Comparison of ENCODE assay signal across 9 mouse cellular contexts in the genomic region with DNA sequence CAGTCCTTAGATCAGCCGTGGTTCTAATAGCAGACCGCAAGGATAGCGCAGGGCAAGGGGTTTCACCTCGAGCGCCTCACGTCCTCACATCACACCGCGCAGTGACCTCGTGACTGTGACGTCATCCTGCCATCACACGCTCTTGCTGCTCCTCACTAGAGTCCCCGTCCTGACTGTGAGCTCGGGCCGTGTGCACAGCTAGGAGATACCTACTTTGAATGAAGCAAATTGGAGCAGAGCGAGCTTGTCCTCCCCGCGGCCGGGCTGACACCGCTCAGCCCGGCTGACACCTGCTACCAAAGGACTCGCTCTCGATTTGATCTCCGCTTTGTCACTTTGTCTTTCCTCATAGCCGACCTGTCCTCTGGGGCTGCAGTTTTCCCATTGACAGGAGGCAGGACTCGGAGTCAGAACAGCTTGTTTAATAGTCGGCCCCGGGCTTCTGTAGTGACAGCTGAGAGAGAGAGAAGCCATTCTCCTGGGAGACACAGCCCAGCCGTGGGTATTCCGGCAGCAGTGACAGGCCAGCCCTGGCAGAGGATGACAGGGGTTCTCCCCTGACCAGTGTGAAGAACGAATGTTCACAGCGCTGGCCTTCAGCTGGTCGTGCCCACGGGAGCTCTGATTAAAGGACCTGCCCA.
DNase-seq lines count a peak whose midpoint lies in the region; ATAC-seq and TF ChIP-seq lines count a peak whose summit lies in the region.
"Had no signal": no experiment of that assay in that cellular context is flagged by ENCODE, and none has a peak within 500 bp of the region (broad histone marks: within the 10 kb centered on the region; RNA-seq: fewer than 3 reads in every experiment).

No protein-coding gene starts in this region.

- TF ChIP-seq POLR2A in testis, adult 2 months (IDR thresholded peaks at IDR 0.05; ENCODE audit: control insufficient read depth, low read depth, low read length), result peak; percentile 27; the same call in 1 of the 2 replicates

- H3K4me2 ChIP-seq in forebrain, embryonic 16.5 days (ENCODE audit: low read length), result 0 out of 2 replicates have a peak overlapping the region, but pooled peaks have one; percentile 18
- H3K4me2 ChIP-seq in forebrain, embryonic 12.5 days, result no peak overlapping the region; the same call in 1 of the 2 replicates
- no peak overlapping the region for H3K4me2 ChIP-seq in midbrain, embryonic 11.5 days

- WGBS in forebrain, embryonic 16.5 days, result 72% methylated on average over 33 of the region's 33 CpGs
- WGBS in forebrain, embryonic 12.5 days, result 73% methylated on average over 33 of the region's 33 CpGs
- 74% methylated on average over 33 of the region's 33 CpGs for WGBS in midbrain, embryonic 11.5 days

- H3K36me3 ChIP-seq in forebrain, embryonic 16.5 days (ENCODE audit: control insufficient read depth, insufficient read depth), result no peaks in the 10 kb centered on the region
- H3K36me3 ChIP-seq in forebrain, embryonic 12.5 days (replicated peaks), result no peaks in the 10 kb centered on the region
- H3K36me3 ChIP-seq in testis, adult 2 months (ENCODE audit: control insufficient read depth, insufficient read depth, low read length), result no peaks in the 10 kb centered on the region
- H3K36me3 ChIP-seq in midbrain, embryonic 11.5 days (ENCODE audit: control insufficient read depth, insufficient read depth, low read length), result no peaks in the 10 kb centered on the region

- no peaks in the 10 kb centered on the region for H3K9me3 ChIP-seq in forebrain, embryonic 16.5 days (ENCODE audit: control insufficient read depth, low read length)
- no peaks in the 10 kb centered on the region for H3K9me3 ChIP-seq in forebrain, embryonic 12.5 days
- H3K9me3 ChIP-seq in midbrain, embryonic 11.5 days (ENCODE audit: control insufficient read depth, low read length), result no peaks in the 10 kb centered on the region

- DNase-seq in testis, postnatal 14 days (ENCODE audit: low spot score), result no peak
- no peak for DNase-seq in midbrain, embryonic 11.5 days (ENCODE audit: low spot score, missing footprints)
- DNase-seq in ovary, postnatal 36 days (ENCODE audit: low spot score), result no peak
- no peak for DNase-seq in kidney, adult 9 months
- DNase-seq: kidney, postnatal 25 days; lung, adult 18-20 months had no signal

- ATAC-seq in forebrain, embryonic 16.5 days, result no peak
- ATAC-seq in forebrain, embryonic 12.5 days (ENCODE audit: low FRiP score), result no peak
- 0 out of 2 replicates have a peak, but pooled peaks have one; percentile 44 for ATAC-seq in midbrain, embryonic 11.5 days (ENCODE audit: low FRiP score)

- H3K4me1 ChIP-seq in forebrain, embryonic 16.5 days (replicated peaks; ENCODE audit: control insufficient read depth, insufficient read depth, low read length), result no peaks in the 10 kb centered on the region
- H3K4me1 ChIP-seq in forebrain, embryonic 12.5 days, result 0 out of 2 replicates have a peak, but pooled peaks cover 5% of the 10 kb centered on the region
- no peaks in the 10 kb centered on the region for H3K4me1 ChIP-seq in testis, adult 2 months (ENCODE audit: control insufficient read depth, insufficient read depth, low read length)
- no peaks in the 10 kb centered on the region for H3K4me1 ChIP-seq in midbrain, embryonic 11.5 days (ENCODE audit: control insufficient read depth, insufficient read depth, low read length)

- no peak for TF ChIP-seq CTCF in testis, adult 2 months (IDR thresholded peaks at IDR 0.05; ENCODE audit: control insufficient read depth, insufficient read depth, insufficient replicate concordance, low read depth, low read length)

- no peak overlapping the region for H3K4me3 ChIP-seq in forebrain, embryonic 16.5 days (replicated peaks; ENCODE audit: low read length)
- no peak overlapping the region for H3K4me3 ChIP-seq in forebrain, embryonic 12.5 days (replicated peaks)
- peak overlapping the region; percentile 54 for H3K4me3 ChIP-seq in testis, adult 2 months (ENCODE audit: control insufficient read depth, low read depth, low read length)
- H3K4me3 ChIP-seq in midbrain, embryonic 11.5 days (ENCODE audit: low read depth, low read length), result no peak overlapping the region

- H3K27me3 ChIP-seq in forebrain, embryonic 16.5 days (replicated peaks; ENCODE audit: control insufficient read depth, insufficient read depth, low read length), result no peaks in the 10 kb centered on the region
- no peaks in the 10 kb centered on the region for H3K27me3 ChIP-seq in forebrain, embryonic 12.5 days
- no peaks in the 10 kb centered on the region for H3K27me3 ChIP-seq in testis, adult 2 months (ENCODE audit: control insufficient read depth, insufficient read depth, low read length)
- H3K27me3 ChIP-seq in midbrain, embryonic 11.5 days (ENCODE audit: control insufficient read depth, insufficient read depth, low read length), result no peaks in the 10 kb centered on the region

- H3K9ac ChIP-seq in forebrain, embryonic 16.5 days (replicated peaks; ENCODE audit: low read depth, low read length), result 0 out of 2 replicates have a peak overlapping the region, but pooled peaks have one; percentile 1
- H3K9ac ChIP-seq in forebrain, embryonic 12.5 days, result no peak overlapping the region
- no peak overlapping the region for H3K9ac ChIP-seq in midbrain, embryonic 11.5 days (ENCODE audit: low read length)

- H3K27ac ChIP-seq in forebrain, embryonic 16.5 days (ENCODE audit: low read length), result no peak overlapping the region
- no peak overlapping the region for H3K27ac ChIP-seq in forebrain, embryonic 12.5 days
- no peak overlapping the region; the same call in 1 of the 2 replicates for H3K27ac ChIP-seq in testis, adult 2 months (ENCODE audit: control insufficient read depth, insufficient read depth, low read depth, low read length)
- no peak overlapping the region for H3K27ac ChIP-seq in midbrain, embryonic 11.5 days (ENCODE audit: low read depth, low read length)
